Mouse (Mus musculus): ENCODE results near the gene Shf. TPM values are rescaled to one million over a fixed set of nuclear protein-coding genes. Genes with fewer than 3 reads are reported as not detected.

Shf gene
- polyA plus RNA-seq, 1 experiment: 2.6 TPM

GRCm38 (mm10) chr2:122378421-122379291, 9.7 kb upstream of the Shf start:
- Histone ChIP-seq H3K4me1 (ENCODE audit: control insufficient read depth, insufficient read depth, low read length) (peaks cover 3% of the 10 kb centered on the region), H3K27ac (ENCODE audit: insufficient read depth, low read depth, low read length) (no peak overlapping the region), H3K4me3 (ENCODE audit: insufficient read depth, low read length) (peak overlapping the region; percentile 39)
- TF ChIP-seq POLR2A (IDR thresholded peaks at IDR 0.05; ENCODE audit: borderline replicate concordance, low read depth, low read length): no peak
- no peak for TF ChIP-seq CTCF (IDR thresholded peaks at IDR 0.05; ENCODE audit: low read depth, low read length)

GRCm38 (mm10) chr2:122377751-122378246, 8.8 kb upstream of the Shf start:
- no peak for TF ChIP-seq CTCF (IDR thresholded peaks at IDR 0.05; ENCODE audit: low read depth, low read length)
- TF ChIP-seq POLR2A (IDR thresholded peaks at IDR 0.05; ENCODE audit: borderline replicate concordance, low read depth, low read length): no peak
- Histone ChIP-seq H3K4me1 (ENCODE audit: control insufficient read depth, insufficient read depth, low read length) (peaks cover 3% of the 10 kb centered on the region), H3K4me3 (ENCODE audit: insufficient read depth, low read length) (peak overlapping the region; percentile 78), H3K27ac (ENCODE audit: insufficient read depth, low read depth, low read length) (peak overlapping the region; percentile 62)

GRCm38 (mm10) chr2:122377215-122377674, 8.3 kb upstream of the Shf start:
- Histone ChIP-seq H3K4me1 (ENCODE audit: control insufficient read depth, insufficient read depth, low read length) (peaks cover 3% of the 10 kb centered on the region), H3K4me3 (ENCODE audit: insufficient read depth, low read length) (peak overlapping the region; percentile 78; the same call in 1 of the 2 replicates), H3K27ac (ENCODE audit: insufficient read depth, low read depth, low read length) (peak overlapping the region; percentile 62)
- no peak for TF ChIP-seq POLR2A (IDR thresholded peaks at IDR 0.05; ENCODE audit: borderline replicate concordance, low read depth, low read length)

GRCm38 (mm10) chr2:122376041-122376561, 7.1 kb upstream of the Shf start:
- no peak for TF ChIP-seq POLR2A (IDR thresholded peaks at IDR 0.05; ENCODE audit: borderline replicate concordance, low read depth, low read length)
- TF ChIP-seq CTCF (IDR thresholded peaks at IDR 0.05; ENCODE audit: low read depth, low read length): no peak
- H3K27ac ChIP-seq (ENCODE audit: insufficient read depth, low read depth, low read length): peak overlapping the region; percentile 41
- H3K4me3 ChIP-seq (ENCODE audit: insufficient read depth, low read length): peak overlapping the region; percentile 65
- peaks cover 3% of the 10 kb centered on the region for H3K4me1 ChIP-seq (ENCODE audit: control insufficient read depth, insufficient read depth, low read length)

- Histone ChIP-seq H3K27ac (ENCODE audit: insufficient read depth, low read depth, low read length) (peak overlapping the region; percentile 41; the same call in 1 of the 2 replicates), H3K4me3 (ENCODE audit: insufficient read depth, low read length) (peak overlapping the region; percentile 65), H3K4me1 (ENCODE audit: control insufficient read depth, insufficient read depth, low read length) (peaks cover 3% of the 10 kb centered on the region)
- no peak for TF ChIP-seq CTCF (IDR thresholded peaks at IDR 0.05; ENCODE audit: low read depth, low read length)
- TF ChIP-seq POLR2A (IDR thresholded peaks at IDR 0.05; ENCODE audit: borderline replicate concordance, low read depth, low read length): no peak
Observed at GRCm38 (mm10) chr2:122375391-122375991, 6.5 kb upstream of the Shf start.

- Histone ChIP-seq H3K4me3 (ENCODE audit: insufficient read depth, low read length) (peak overlapping the region; percentile 56), H3K4me1 (ENCODE audit: control insufficient read depth, insufficient read depth, low read length) (peaks cover 3% of the 10 kb centered on the region), H3K27ac (ENCODE audit: insufficient read depth, low read depth, low read length) (no peak overlapping the region)
- TF ChIP-seq POLR2A (IDR thresholded peaks at IDR 0.05; ENCODE audit: borderline replicate concordance, low read depth, low read length): no peak
- TF ChIP-seq CTCF (IDR thresholded peaks at IDR 0.05; ENCODE audit: low read depth, low read length): no peak
Observed at GRCm38 (mm10) chr2:122374666-122375331, 5.8 kb upstream of the Shf start.

GRCm38 (mm10) chr2:122374012-122374411, 5.0 kb upstream of the Shf start:
- no peak overlapping the region for H3K4me3 ChIP-seq (ENCODE audit: insufficient read depth, low read length)
- TF ChIP-seq CTCF (IDR thresholded peaks at IDR 0.05; ENCODE audit: low read depth, low read length): no peak
- TF ChIP-seq POLR2A (IDR thresholded peaks at IDR 0.05; ENCODE audit: borderline replicate concordance, low read depth, low read length): no peak

GRCm38 (mm10) chr2:122372541-122372940, 3.6 kb upstream of the Shf start:
- TF ChIP-seq POLR2A (IDR thresholded peaks at IDR 0.05; ENCODE audit: borderline replicate concordance, low read depth, low read length) (no peak), CTCF (IDR thresholded peaks at IDR 0.05; ENCODE audit: low read depth, low read length) (no peak)
- Histone ChIP-seq H3K4me1 (ENCODE audit: control insufficient read depth, insufficient read depth, low read length) (peaks cover 4% of the 10 kb centered on the region; the same call in 1 of the 2 replicates), H3K27ac (ENCODE audit: insufficient read depth, low read depth, low read length) (no peak overlapping the region), H3K4me3 (ENCODE audit: insufficient read depth, low read length) (no peak overlapping the region)

More at GRCm38 (mm10) chr2:122374012-122374411, 5.0 kb upstream of the Shf start:
- no peak overlapping the region for H3K27ac ChIP-seq (ENCODE audit: insufficient read depth, low read depth, low read length)
- peaks cover 7% of the 10 kb centered on the region for H3K4me1 ChIP-seq (ENCODE audit: control insufficient read depth, insufficient read depth, low read length)

GRCm38 (mm10) chr2:122372067-122372466, 3.1 kb upstream of the Shf start:
- Histone ChIP-seq H3K27ac (ENCODE audit: insufficient read depth, low read depth, low read length) (no peak overlapping the region), H3K4me1 (ENCODE audit: control insufficient read depth, insufficient read depth, low read length) (peaks cover 4% of the 10 kb centered on the region; the same call in 1 of the 2 replicates), H3K4me3 (ENCODE audit: insufficient read depth, low read length) (no peak overlapping the region)
- TF ChIP-seq POLR2A (IDR thresholded peaks at IDR 0.05; ENCODE audit: borderline replicate concordance, low read depth, low read length) (no peak), CTCF (IDR thresholded peaks at IDR 0.05; ENCODE audit: low read depth, low read length) (no peak)

Data from bone marrow macrophage, adult 2 months (primary cell).